Mouse (Mus musculus): ENCODE data around the gene Sim2. TPM values are rescaled to one million over a fixed set of nuclear protein-coding genes. Genes with fewer than 3 reads are reported as not detected.

The Sim2 gene
- polyA plus RNA-seq, 1 experiment from 2014 or later: not detected

DNA sequence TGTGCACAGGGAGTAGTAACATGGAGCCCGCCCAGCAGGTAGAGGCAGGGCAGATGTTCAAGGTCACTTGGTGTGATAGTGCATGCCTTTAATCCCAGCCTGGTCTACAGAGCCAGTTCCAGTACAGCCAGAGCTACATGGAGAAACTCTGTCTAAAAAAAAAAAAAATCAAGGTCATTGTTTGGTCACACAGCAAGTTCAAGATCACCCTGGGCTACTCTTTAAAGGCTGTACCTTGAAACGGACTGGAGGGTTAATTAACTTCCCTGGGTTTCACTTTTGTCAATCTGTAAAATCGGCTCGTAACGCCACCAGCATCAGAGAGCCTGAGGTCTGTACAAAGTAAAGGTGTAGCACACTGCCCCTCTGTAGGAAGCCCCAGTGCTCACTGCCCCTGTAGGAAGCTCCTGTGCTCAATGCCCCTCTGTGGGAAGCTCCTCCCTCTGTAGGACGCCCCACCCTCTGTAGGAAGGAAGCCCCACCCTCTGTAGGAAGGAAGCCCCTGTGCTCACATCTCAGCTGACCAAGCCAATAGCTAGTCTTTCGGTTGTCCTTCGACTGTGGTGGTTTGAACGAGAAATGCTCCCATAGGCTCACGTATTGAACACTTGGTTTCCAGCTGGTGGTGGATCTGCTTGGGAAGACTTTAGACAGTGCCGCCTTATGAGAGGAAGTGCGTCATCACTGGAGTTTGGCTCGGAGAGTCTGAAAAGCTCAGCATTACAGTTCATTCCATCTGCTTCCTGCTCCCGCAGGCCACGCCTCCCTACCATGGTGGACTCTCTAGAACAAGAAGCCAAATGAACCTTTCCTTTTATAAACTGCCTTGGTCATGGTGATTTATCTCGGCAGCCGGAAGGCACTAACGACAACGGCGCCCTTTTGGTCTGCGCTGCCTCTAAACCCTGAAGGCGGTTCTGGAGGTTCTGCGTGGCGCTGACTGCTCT is 18.7 kb upstream of the Sim2 start:
- no peak overlapping the region for H3K9ac ChIP-seq (ENCODE audit: low read depth, low read length)
- H3K27me3 ChIP-seq (replicated peaks; ENCODE audit: control insufficient read depth, insufficient read depth, low read length): no peaks in the 10 kb centered on the region
- H3K36me3 ChIP-seq (ENCODE audit: control insufficient read depth, insufficient read depth): no peaks in the 10 kb centered on the region
- H3K4me2 ChIP-seq (replicated peaks; ENCODE audit: low read depth): peak overlapping the region; percentile 9; the same call in 1 of the 2 replicates
- no peaks in the 10 kb centered on the region; the same call in 1 of the 2 replicates for H3K9me3 ChIP-seq (ENCODE audit: control insufficient read depth)
- H3K4me3 ChIP-seq (ENCODE audit: low read depth, low read length): no peak overlapping the region
- 63% methylated on average over 24 of the region's 24 CpGs for WGBS
- peak; percentile 70; the same call in 1 of the 2 replicates for ATAC-seq
- no peak for TF ChIP-seq CTCF (IDR thresholded peaks at IDR 0.05; ENCODE audit: low read depth)
- H3K27ac ChIP-seq (ENCODE audit: low read depth, low read length): no peak overlapping the region
- H3K4me1 ChIP-seq (replicated peaks; ENCODE audit: control insufficient read depth, insufficient read depth, low read length): no peaks in the 10 kb centered on the region

- no peak overlapping the region for H3K4me3 ChIP-seq (ENCODE audit: low read depth, low read length)
- H3K9ac ChIP-seq (ENCODE audit: low read depth, low read length): no peak overlapping the region
- TF ChIP-seq CTCF (IDR thresholded peaks at IDR 0.05; ENCODE audit: low read depth): no peak
- H3K27me3 ChIP-seq (replicated peaks; ENCODE audit: control insufficient read depth, insufficient read depth, low read length): 0 out of 2 replicates have a peak, but pooled peaks cover 3% of the 10 kb centered on the region
- H3K27ac ChIP-seq (ENCODE audit: low read depth, low read length): no peak overlapping the region
- ATAC-seq: no peak
- 60% methylated on average over 6 of the region's 6 CpGs for WGBS
- no peak overlapping the region; the same call in 1 of the 2 replicates for H3K4me2 ChIP-seq (replicated peaks; ENCODE audit: low read depth)
- no peaks in the 10 kb centered on the region; the same call in 1 of the 2 replicates for H3K9me3 ChIP-seq (ENCODE audit: control insufficient read depth)
- H3K4me1 ChIP-seq (replicated peaks; ENCODE audit: control insufficient read depth, insufficient read depth, low read length): no peaks in the 10 kb centered on the region
- H3K36me3 ChIP-seq (ENCODE audit: control insufficient read depth, insufficient read depth): no peaks in the 10 kb centered on the region
These were observed 18.0 kb upstream of the Sim2 start for GRCm38 (mm10) chr16:94066771-94067170.

GRCm38 (mm10) chr16:94067280-94067679 is 17.5 kb upstream of the Sim2 start:
- Histone ChIP-seq H3K9me3 (ENCODE audit: control insufficient read depth) (no peaks in the 10 kb centered on the region; the same call in 1 of the 2 replicates), H3K4me1 (replicated peaks; ENCODE audit: control insufficient read depth, insufficient read depth, low read length) (no peaks in the 10 kb centered on the region), H3K4me2 (replicated peaks; ENCODE audit: low read depth) (no peak overlapping the region), H3K27ac (ENCODE audit: low read depth, low read length) (no peak overlapping the region), H3K4me3 (ENCODE audit: low read depth, low read length) (no peak overlapping the region), H3K36me3 (ENCODE audit: control insufficient read depth, insufficient read depth) (no peaks in the 10 kb centered on the region), H3K27me3 (replicated peaks; ENCODE audit: control insufficient read depth, insufficient read depth, low read length) (0 out of 2 replicates have a peak, but pooled peaks cover 3% of the 10 kb centered on the region), H3K9ac (ENCODE audit: low read depth, low read length) (no peak overlapping the region)
- no peak for ATAC-seq
- WGBS: 58% methylated on average over 5 of the region's 5 CpGs
- TF ChIP-seq CTCF (IDR thresholded peaks at IDR 0.05; ENCODE audit: low read depth): no peak

DNA sequence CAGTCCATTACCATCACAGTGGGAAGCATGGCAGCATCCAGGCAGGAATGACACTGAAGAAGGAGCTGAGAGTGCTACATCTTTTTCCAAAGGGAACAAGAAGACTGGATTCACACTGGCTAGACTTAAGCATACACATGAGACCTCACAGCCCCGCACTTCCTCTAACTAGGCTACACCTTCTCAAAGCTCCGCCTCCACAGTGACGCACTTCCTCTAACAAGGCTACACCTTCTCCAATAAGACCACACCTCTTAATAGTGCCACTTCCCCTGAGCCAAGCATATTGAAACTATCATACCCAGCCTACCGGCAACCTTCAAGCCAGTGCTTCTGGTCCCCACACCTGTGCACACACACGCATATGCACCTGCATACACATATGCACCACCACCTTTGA is 15.7 kb upstream of the Sim2 start:
- no peaks in the 10 kb centered on the region for H3K36me3 ChIP-seq (ENCODE audit: control insufficient read depth, insufficient read depth)
- no peak overlapping the region for H3K4me3 ChIP-seq (ENCODE audit: low read depth, low read length)
- H3K4me1 ChIP-seq (replicated peaks; ENCODE audit: control insufficient read depth, insufficient read depth, low read length): no peaks in the 10 kb centered on the region
- no peak for TF ChIP-seq CTCF (IDR thresholded peaks at IDR 0.05; ENCODE audit: low read depth)
- H3K9me3 ChIP-seq (ENCODE audit: control insufficient read depth): no peaks in the 10 kb centered on the region; the same call in 1 of the 2 replicates
- H3K27ac ChIP-seq (ENCODE audit: low read depth, low read length): no peak overlapping the region
- 93% methylated on average over 5 of the region's 5 CpGs for WGBS
- peaks cover 5% of the 10 kb centered on the region; the same call in 1 of the 2 replicates for H3K27me3 ChIP-seq (replicated peaks; ENCODE audit: control insufficient read depth, insufficient read depth, low read length)
- ATAC-seq: no peak
- no peak overlapping the region for H3K4me2 ChIP-seq (replicated peaks; ENCODE audit: low read depth)
- H3K9ac ChIP-seq (ENCODE audit: low read depth, low read length): no peak overlapping the region

DNA sequence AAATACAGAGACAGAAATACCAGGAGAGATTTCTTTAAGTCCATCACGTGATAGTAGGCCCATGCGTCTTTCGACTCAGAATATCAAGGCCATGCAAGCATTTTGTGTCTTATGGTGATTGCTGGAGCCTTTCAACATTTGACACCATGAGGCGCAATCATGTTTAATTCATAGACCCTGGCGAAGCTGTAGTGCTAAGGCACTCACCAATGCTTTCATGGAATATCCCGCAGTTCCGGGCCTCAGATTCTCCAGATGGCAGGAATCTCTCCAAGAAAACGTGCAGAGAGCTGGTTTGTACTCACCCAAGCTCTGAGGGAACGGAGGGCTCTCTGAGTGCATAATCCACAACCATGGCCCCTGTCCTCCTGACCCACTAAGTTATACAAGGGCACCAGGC is 13.8 kb upstream of the Sim2 start:
- no peak for ATAC-seq
- H3K4me2 ChIP-seq (replicated peaks; ENCODE audit: low read depth): no peak overlapping the region
- H3K4me3 ChIP-seq (ENCODE audit: low read depth, low read length): no peak overlapping the region
- TF ChIP-seq CTCF (IDR thresholded peaks at IDR 0.05; ENCODE audit: low read depth): no peak
- no peaks in the 10 kb centered on the region; the same call in 1 of the 2 replicates for H3K9me3 ChIP-seq (ENCODE audit: control insufficient read depth)
- H3K27ac ChIP-seq (ENCODE audit: low read depth, low read length): no peak overlapping the region
- no peaks in the 10 kb centered on the region for H3K36me3 ChIP-seq (ENCODE audit: control insufficient read depth, insufficient read depth)
- 88% methylated on average over 9 of the region's 9 CpGs for WGBS
- H3K4me1 ChIP-seq (replicated peaks; ENCODE audit: control insufficient read depth, insufficient read depth, low read length): no peaks in the 10 kb centered on the region
- H3K27me3 ChIP-seq (replicated peaks; ENCODE audit: control insufficient read depth, insufficient read depth, low read length): peaks cover 13% of the 10 kb centered on the region; the same call in 1 of the 2 replicates
- no peak overlapping the region for H3K9ac ChIP-seq (ENCODE audit: low read depth, low read length)

DNA sequence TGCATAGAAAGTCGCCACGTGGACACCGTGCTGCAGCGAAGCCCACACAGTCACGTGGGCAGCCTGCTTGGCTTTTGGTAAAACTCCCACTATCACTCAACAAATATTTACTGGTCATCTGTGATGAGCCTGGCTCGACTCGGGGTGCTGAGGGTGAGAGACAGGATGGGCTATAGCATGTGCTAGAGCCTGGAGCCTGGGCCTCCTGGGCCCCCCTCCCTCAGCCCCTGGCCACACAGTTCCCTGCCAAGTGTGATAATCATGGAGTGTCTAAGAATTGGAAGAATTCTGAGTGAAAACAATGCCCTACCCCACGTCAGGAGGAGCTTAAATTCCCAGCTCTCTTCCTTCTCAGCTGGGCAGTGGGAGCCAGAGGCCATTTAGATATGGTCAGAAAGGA is 13.3 kb upstream of the Sim2 start:
- no peak for ATAC-seq
- H3K36me3 ChIP-seq (ENCODE audit: control insufficient read depth, insufficient read depth): no peaks in the 10 kb centered on the region
- H3K9ac ChIP-seq (ENCODE audit: low read depth, low read length): no peak overlapping the region
- H3K4me3 ChIP-seq (ENCODE audit: low read depth, low read length): no peak overlapping the region
- H3K4me2 ChIP-seq (replicated peaks; ENCODE audit: low read depth): no peak overlapping the region
- no peaks in the 10 kb centered on the region; the same call in 1 of the 2 replicates for H3K9me3 ChIP-seq (ENCODE audit: control insufficient read depth)
- 36% methylated on average over 8 of the region's 8 CpGs for WGBS
- H3K27ac ChIP-seq (ENCODE audit: low read depth, low read length): no peak overlapping the region
- peaks cover 18% of the 10 kb centered on the region; the same call in 1 of the 2 replicates for H3K27me3 ChIP-seq (replicated peaks; ENCODE audit: control insufficient read depth, insufficient read depth, low read length)
- no peaks in the 10 kb centered on the region for H3K4me1 ChIP-seq (replicated peaks; ENCODE audit: control insufficient read depth, insufficient read depth, low read length)
- TF ChIP-seq CTCF (IDR thresholded peaks at IDR 0.05; ENCODE audit: low read depth): no peak
